Mouse (Mus musculus) midbrain, embryonic 13.5 days (tissue): ENCODE data around the gene Atxn7l2. TPM values are rescaled to one million over a fixed set of nuclear protein-coding genes. Genes with fewer than 3 reads are reported as not detected.

Source experiments
- ATAC-seq: fragments of 200-750 bp; cut with Nextera tagmentation; 2 replicates; pipeline ENCODE4 v1.8.0; 2017; ENCODE audit warnings: mild to moderate bottlenecking, moderate TSS enrichment, moderate library complexity
- H3K27ac ChIP-seq: fragments of 300-500 bp; sonication (generic); 2 replicates; pipeline ENCODE4 v1.5.1; 2015; ENCODE audit warnings: inconsistent platforms, mild to moderate bottlenecking, moderate library complexity
- H3K27me3 ChIP-seq: fragments of 300-500 bp; sonication (generic); 2 replicates; pipeline ENCODE4 v1.6.1; 2015; ENCODE audit warnings: mild to moderate bottlenecking, inconsistent platforms
- H3K36me3 ChIP-seq: fragments of 300-500 bp; sonication (generic); 2 replicates; pipeline ENCODE4 v1.6.1; 2015; ENCODE audit warnings: mild to moderate bottlenecking, inconsistent platforms
- H3K4me1 ChIP-seq: fragments of 300-500 bp; sonication (generic); replicated peaks from 2 replicates; pipeline ENCODE4 v1.6.1; 2015; ENCODE audit warnings: inconsistent platforms
- H3K4me2 ChIP-seq: fragments of 300-500 bp; sonication (generic); replicated peaks from 2 replicates; pipeline ENCODE4 v1.6.1; 2015; ENCODE audit warnings: moderate library complexity, mild to moderate bottlenecking, inconsistent platforms
- H3K4me3 ChIP-seq: fragments of 300-500 bp; sonication (generic); replicated peaks from 2 replicates; pipeline ENCODE4 v1.5.1; 2015; ENCODE audit warnings: mild to moderate bottlenecking, inconsistent platforms
- H3K9ac ChIP-seq: fragments of 300-500 bp; sonication (generic); replicated peaks from 2 replicates; pipeline ENCODE4 v1.6.1; 2015; ENCODE audit warnings: mild to moderate bottlenecking, inconsistent platforms
- H3K9me3 ChIP-seq: fragments of 300-500 bp; sonication (generic); 2 replicates; pipeline ENCODE4 v1.6.1; 2016; ENCODE audit warnings: mild to moderate bottlenecking, inconsistent platforms
- WGBS: fragments of 180-500 bp; shearing (Covaris S2); methylation state at CpG from one replicate; pipeline ENCODE4 v1.1.7; 2015; 5-methylcytosine and 5-hydroxymethylcytosine counted together
- polyA plus RNA-seq: library from polyadenylated mRNA; unstranded; fragments of >200 nt; fragmentation: Nextera tagmentation; extraction: Ambion mirVana; gene quantifications from 2 replicates; pipeline ENCODE4 v1.2.1, GENCODE M21; 2015

Gene Atxn7l2
- polyA plus RNA-seq, 1 experiment from 2014 or later, result 28.8 TPM

- peaks cover 14% of the 10 kb centered on the region for H3K4me1 ChIP-seq
- no peaks in the 10 kb centered on the region for H3K9me3 ChIP-seq
- H3K4me3 ChIP-seq, result peak overlapping the region; percentile 44
- H3K27ac ChIP-seq, result no peak overlapping the region
- ATAC-seq, result peak; percentile 66
- H3K36me3 ChIP-seq, result no peaks in the 10 kb centered on the region
- peaks cover 58% of the 10 kb centered on the region for H3K27me3 ChIP-seq
- WGBS, result 3% methylated on average over 64 of the region's 67 CpGs
- H3K4me2 ChIP-seq, result peak overlapping the region; percentile 64
- H3K9ac ChIP-seq, result peak overlapping the region; percentile 54
Observed at GRCm38 (mm10) chr3:108225711-108226557, 15.2 kb upstream of the Atxn7l2 start.

DNA sequence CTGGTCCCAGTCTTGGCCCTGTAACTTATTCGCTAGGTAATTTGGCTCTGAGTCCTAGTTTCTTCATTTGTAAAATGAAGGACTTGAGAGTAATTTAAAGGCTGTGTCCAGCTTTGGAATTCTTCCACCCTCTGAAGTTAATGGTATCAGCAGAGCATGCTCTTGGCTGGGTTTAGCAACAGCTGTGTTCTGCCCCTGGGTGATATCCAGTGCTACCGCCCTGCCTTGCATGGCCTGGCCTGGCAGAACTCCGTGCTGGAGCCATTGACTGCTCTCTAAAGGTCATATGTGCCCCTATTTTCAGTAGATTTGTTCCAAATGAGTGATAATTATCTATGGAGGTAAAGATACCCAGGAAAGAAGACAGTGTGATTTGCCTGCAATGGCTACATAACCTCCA lies 9.9 kb upstream of the Atxn7l2 start:
- no peak overlapping the region for H3K4me3 ChIP-seq
- H3K36me3 ChIP-seq, result no peaks in the 10 kb centered on the region
- no peak overlapping the region for H3K27ac ChIP-seq
- no peak overlapping the region for H3K9ac ChIP-seq
- peaks cover 35% of the 10 kb centered on the region for H3K27me3 ChIP-seq
- 82% methylated on average over 3 of the region's 3 CpGs for WGBS
- H3K4me2 ChIP-seq, result no peak overlapping the region
- no peak for ATAC-seq
- no peaks in the 10 kb centered on the region for H3K9me3 ChIP-seq
- H3K4me1 ChIP-seq, result peaks cover under 1% of the 10 kb centered on the region; the same call in 1 of the 2 replicates

- no peak overlapping the region for H3K27ac ChIP-seq
- H3K4me2 ChIP-seq, result no peak overlapping the region
- H3K4me1 ChIP-seq, result peaks cover 10% of the 10 kb centered on the region
- no peak overlapping the region for H3K9ac ChIP-seq
- H3K4me3 ChIP-seq, result no peak overlapping the region
- 28% methylated on average over 5 of the region's 5 CpGs for WGBS
- ATAC-seq, result no peak
- no peaks in the 10 kb centered on the region for H3K27me3 ChIP-seq
- H3K36me3 ChIP-seq, result no peaks in the 10 kb centered on the region
- H3K9me3 ChIP-seq, result no peaks in the 10 kb centered on the region
Observed at GRCm38 (mm10) chr3:108214734-108215133, 4.0 kb upstream of the Atxn7l2 start.

DNA sequence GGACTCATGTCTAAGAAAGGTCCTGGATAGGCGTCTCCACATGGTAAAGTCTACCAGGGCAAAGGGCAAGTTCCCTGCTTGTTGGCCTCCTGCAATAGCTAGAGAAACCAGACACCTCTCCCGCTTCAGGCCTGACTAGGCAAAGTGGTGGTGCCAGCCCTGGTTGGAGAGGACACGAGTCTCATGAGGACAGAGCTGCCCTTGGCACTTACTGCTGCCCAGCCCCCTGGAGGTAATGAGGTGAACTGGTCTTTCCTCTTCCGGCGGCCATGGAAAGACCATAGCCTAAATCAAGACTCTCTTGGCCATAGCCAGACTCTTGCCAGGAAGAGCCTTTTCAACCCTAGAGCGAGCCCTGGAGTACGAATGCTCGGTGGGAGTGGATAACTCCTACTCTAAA lies 1.7 kb upstream of the Atxn7l2 start:
- Histone ChIP-seq H3K4me3 (no peak overlapping the region), H3K36me3 (peaks cover 7% of the 10 kb centered on the region), H3K4me2 (no peak overlapping the region), H3K9ac (no peak overlapping the region), H3K4me1 (peaks cover 27% of the 10 kb centered on the region), H3K27me3 (no peaks in the 10 kb centered on the region), H3K27ac (no peak overlapping the region), H3K9me3 (no peaks in the 10 kb centered on the region)
- 88% methylated on average over 8 of the region's 8 CpGs for WGBS
- no peak for ATAC-seq

DNA sequence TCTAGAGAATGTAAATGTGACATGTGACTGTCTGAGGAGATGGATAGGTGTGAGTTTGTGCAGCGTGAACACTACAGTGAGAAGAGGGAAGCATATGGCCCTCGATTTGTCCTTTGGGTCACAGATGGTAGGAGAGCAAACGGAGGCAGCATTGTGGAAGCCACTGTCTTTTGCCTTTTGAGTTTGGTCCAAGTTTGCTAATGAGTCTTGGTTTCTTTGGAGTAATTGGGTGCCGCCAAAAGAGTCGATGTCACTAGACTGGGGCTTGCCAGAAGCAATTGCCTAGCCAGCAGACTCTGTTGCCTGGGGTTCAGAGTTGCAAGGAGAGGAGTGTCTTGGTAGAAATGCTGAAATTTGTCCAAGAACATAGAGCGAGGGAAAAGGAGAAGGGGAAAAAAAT lies 1.1 kb upstream of the Atxn7l2 start:
- H3K9ac ChIP-seq, result peak overlapping the region; percentile 89; the same call in 1 of the 2 replicates
- H3K4me2 ChIP-seq, result peak overlapping the region; percentile 57
- WGBS, result 86% methylated on average over 6 of the region's 6 CpGs
- H3K4me1 ChIP-seq, result peaks cover 27% of the 10 kb centered on the region
- H3K27me3 ChIP-seq, result no peaks in the 10 kb centered on the region
- no peaks in the 10 kb centered on the region for H3K9me3 ChIP-seq
- H3K36me3 ChIP-seq, result peaks cover 12% of the 10 kb centered on the region
- no peak for ATAC-seq
- peak overlapping the region; percentile 57 for H3K4me3 ChIP-seq
- H3K27ac ChIP-seq, result no peak overlapping the region

DNA sequence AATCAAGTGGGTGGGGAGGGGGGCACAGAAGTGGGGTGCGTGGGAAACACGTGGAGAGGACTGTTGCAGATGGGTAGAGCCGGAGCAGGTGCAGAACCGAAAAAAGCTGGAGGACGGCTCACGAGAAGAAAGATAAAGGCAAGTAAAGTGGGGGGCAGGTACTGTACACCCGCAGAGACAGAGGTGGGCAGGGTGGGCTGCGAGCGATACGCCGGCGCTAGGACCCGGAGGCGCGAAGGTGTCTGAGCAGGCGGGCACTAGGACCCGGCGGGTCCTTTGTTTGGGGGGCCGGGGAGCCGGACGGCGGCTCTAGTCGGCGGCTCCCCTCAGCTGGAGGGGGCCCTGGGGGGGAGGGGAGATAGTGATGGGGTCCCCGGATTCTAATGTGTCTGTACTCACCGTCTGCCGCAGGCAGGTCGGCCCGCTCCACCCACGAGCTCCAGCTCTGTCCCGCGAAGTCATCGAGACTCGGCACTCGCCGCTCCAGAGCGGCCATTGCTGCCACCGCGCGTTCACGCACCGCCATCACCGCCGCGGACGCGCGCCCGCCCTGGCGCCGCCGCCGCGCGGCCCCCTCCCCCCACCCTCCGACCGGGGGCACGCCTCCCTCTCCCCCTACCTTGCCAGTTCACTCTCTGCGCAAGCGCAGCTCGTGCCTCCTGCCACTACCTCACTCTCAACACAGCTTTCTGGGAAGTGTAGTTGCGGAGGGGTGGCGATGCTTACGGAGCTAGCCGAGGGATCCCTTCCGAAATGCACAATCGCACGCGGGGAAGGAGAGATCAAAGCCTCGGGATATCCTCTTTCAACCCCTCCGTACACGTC lies 576 bp downstream of the Atxn7l2 start:
- H3K27me3 ChIP-seq, result no peaks in the 10 kb centered on the region
- H3K4me3 ChIP-seq, result peak overlapping the region; percentile 57
- H3K9me3 ChIP-seq, result no peaks in the 10 kb centered on the region
- H3K27ac ChIP-seq, result peak overlapping the region; percentile 97
- peaks cover 27% of the 10 kb centered on the region for H3K4me1 ChIP-seq
- peaks cover 29% of the 10 kb centered on the region for H3K36me3 ChIP-seq
- ATAC-seq, result peak; percentile 96
- peak overlapping the region; percentile 70 for H3K4me2 ChIP-seq
- H3K9ac ChIP-seq, result peak overlapping the region; percentile 89
- under 1% methylated on average over 71 of the region's 72 CpGs for WGBS

DNA sequence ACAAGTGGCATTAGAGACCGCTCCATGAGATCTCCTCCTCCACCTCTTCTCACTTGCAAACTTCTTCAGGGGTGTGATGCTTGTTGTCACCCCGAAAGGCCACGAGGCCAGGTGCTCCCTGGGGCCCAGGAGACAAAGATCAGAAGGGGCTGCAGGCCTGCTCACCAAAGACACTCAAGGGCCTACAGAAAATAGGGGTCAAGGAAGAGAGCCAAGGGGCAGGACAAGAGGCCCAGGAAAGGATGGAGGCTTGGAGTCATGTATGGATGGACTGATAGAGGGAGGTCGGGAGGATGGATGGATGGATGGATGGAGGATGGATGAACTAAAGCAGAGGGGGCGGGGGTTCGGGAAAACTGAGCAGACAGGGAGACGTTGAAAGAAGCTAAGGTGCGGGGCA lies 1.2 kb downstream of the Atxn7l2 start:
- peak; percentile 9 for ATAC-seq
- peak overlapping the region; percentile 89 for H3K9ac ChIP-seq
- peaks cover 35% of the 10 kb centered on the region for H3K36me3 ChIP-seq
- peaks cover 27% of the 10 kb centered on the region for H3K4me1 ChIP-seq
- H3K4me2 ChIP-seq, result peak overlapping the region; percentile 70
- H3K27ac ChIP-seq, result peak overlapping the region; percentile 97
- H3K4me3 ChIP-seq, result peak overlapping the region; percentile 57
- H3K27me3 ChIP-seq, result no peaks in the 10 kb centered on the region
- no peaks in the 10 kb centered on the region for H3K9me3 ChIP-seq
- 6% methylated on average over 8 of the region's 8 CpGs for WGBS

GRCm38 (mm10) chr3:108209001-108209400 lies 1.7 kb downstream of the Atxn7l2 start:
- Histone ChIP-seq H3K4me3 (peak overlapping the region; percentile 57), H3K27me3 (no peaks in the 10 kb centered on the region), H3K36me3 (peaks cover 39% of the 10 kb centered on the region), H3K9me3 (no peaks in the 10 kb centered on the region), H3K9ac (peak overlapping the region; percentile 89), H3K27ac (no peak overlapping the region), H3K4me1 (peaks cover 27% of the 10 kb centered on the region), H3K4me2 (peak overlapping the region; percentile 70)
- WGBS, result 48% methylated on average over 3 of the region's 3 CpGs
- no peak for ATAC-seq

- Histone ChIP-seq H3K36me3 (peaks cover 57% of the 10 kb centered on the region), H3K4me2 (no peak overlapping the region), H3K9ac (no peak overlapping the region), H3K27me3 (no peaks in the 10 kb centered on the region), H3K9me3 (no peaks in the 10 kb centered on the region), H3K27ac (no peak overlapping the region), H3K4me3 (no peak overlapping the region), H3K4me1 (peaks cover 22% of the 10 kb centered on the region)
- 95% methylated on average over 15 of the region's 15 CpGs for WGBS
- no peak for ATAC-seq
Observed at GRCm38 (mm10) chr3:108206731-108207375, 3.9 kb downstream of the Atxn7l2 start.

DNA sequence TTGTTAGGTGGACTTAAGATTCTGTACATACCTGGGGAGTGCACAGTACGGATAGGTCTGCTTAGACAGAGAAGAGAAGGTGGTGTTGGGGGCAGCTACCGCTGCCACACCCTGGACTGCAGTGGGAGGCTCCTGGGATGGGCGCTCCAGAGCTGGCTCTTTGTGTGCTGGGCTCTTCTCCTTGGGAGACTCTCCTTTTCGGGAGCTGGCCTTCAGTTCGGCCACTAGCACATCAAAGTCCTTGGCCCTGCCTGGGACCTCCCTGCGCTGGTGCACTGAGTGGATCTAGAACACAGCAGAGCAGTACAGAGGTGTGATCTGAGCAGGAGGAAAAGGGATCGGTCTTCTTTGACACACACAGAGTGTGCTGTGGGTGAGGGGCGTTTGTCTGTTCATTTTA lies 5.1 kb downstream of the Atxn7l2 start:
- no peak overlapping the region for H3K9ac ChIP-seq
- H3K27ac ChIP-seq, result no peak overlapping the region
- no peak for ATAC-seq
- H3K36me3 ChIP-seq, result peaks cover 61% of the 10 kb centered on the region
- H3K27me3 ChIP-seq, result no peaks in the 10 kb centered on the region
- no peaks in the 10 kb centered on the region for H3K9me3 ChIP-seq
- H3K4me2 ChIP-seq, result no peak overlapping the region
- H3K4me3 ChIP-seq, result no peak overlapping the region
- peaks cover 28% of the 10 kb centered on the region for H3K4me1 ChIP-seq
- whole genome bisulfite sequencing, result 93% methylated on average over 8 of the region's 8 CpGs

DNA sequence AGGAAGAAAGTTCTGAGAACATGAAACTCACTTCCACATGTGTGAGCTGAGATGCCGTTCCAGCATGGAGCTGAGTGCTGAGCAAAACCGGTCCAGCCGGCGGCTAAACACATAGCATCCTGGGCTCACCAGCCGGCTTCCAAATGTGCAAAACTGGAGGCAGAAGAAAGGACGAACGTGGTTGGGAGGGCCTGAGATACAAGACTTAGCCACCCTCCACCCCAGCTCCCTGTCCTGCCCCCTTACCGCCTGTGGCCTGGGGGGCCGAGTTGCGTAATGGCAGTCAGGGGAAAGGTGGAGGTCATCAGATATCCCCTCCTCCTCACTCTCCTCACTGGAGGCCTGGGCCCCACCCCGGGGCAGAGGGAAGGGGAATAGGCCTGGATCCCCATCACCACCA lies 6.3 kb downstream of the Atxn7l2 start:
- Histone ChIP-seq H3K4me1 (peaks cover 35% of the 10 kb centered on the region), H3K36me3 (peaks cover 61% of the 10 kb centered on the region), H3K27me3 (no peaks in the 10 kb centered on the region), H3K4me2 (no peak overlapping the region), H3K9me3 (no peaks in the 10 kb centered on the region), H3K27ac (no peak overlapping the region), H3K4me3 (no peak overlapping the region), H3K9ac (0 out of 2 replicates have a peak overlapping the region, but pooled peaks have one; percentile 29)
- 89% methylated on average over 11 of the region's 11 CpGs for WGBS
- no peak for ATAC-seq
